Mouse (Mus musculus): ENCODE measurements around the gene Gm20737.
"Not testable (repeated sequence)": the region's sequence is repeated elsewhere in the genome, so short reads cannot be mapped to it uniquely, and the experiment has no call there.

Gm20737 gene

GRCm38 (mm10) chrY:10535942-10536341 lies at the start of gene Gm20737:
Gm20737 (minus strand) TSS chrY:10536042.
- not testable (repeated sequence) for DNase-seq (ENCODE audit: low spot score)

- DNase-seq (ENCODE audit: low spot score), result not testable (repeated sequence)
These were observed 17.3 kb upstream of the Gm20737 start, which contains the start of gene Gm21775 for GRCm38 (mm10) chrY:10553153-10553552. Gm21775 (plus strand) TSS chrY:10553453.
